Mouse (Mus musculus): Measurements from ENCODE around the gene Adck2.
A peak's percentile ranks its signal among the peaks of the same experiment; 100 is the strongest.

Gene Adck2

DNA sequence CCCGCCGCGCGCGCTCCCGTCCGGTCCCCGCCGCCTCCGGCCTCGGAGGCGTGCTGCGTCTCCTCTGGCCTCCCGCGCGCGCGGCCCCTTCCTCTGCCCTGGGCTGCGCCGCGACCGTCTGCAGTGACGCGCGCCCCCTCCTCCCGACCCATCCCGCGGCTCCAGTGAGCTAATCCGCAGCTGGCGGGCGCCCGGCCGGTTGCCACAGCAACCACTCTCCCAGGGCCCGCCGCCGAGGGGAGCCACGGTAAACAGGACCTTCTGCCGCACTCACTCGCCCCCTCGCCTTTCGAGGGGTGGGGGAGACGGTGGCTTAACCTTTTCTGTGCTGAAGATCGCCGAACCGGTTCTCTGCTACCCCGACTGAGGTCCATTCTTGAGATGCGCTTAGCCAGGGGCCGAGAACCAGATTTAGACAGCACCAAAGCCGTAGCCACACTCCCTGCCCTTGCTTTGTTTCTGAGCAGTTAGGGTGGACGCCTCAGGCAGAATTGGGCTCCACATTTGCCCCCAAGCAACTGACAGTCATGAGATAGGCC is 15.9 kb upstream of the Adck2 start, which contains the start of gene Dennd2a:
Gene Dennd2a, minus strand, starts transcription at position 145 of the 539 bp plus-strand sequence.
- no peak for DNase-seq (ENCODE audit: low read depth in 2 of 2, low spot score in 2 of 2)

DNA sequence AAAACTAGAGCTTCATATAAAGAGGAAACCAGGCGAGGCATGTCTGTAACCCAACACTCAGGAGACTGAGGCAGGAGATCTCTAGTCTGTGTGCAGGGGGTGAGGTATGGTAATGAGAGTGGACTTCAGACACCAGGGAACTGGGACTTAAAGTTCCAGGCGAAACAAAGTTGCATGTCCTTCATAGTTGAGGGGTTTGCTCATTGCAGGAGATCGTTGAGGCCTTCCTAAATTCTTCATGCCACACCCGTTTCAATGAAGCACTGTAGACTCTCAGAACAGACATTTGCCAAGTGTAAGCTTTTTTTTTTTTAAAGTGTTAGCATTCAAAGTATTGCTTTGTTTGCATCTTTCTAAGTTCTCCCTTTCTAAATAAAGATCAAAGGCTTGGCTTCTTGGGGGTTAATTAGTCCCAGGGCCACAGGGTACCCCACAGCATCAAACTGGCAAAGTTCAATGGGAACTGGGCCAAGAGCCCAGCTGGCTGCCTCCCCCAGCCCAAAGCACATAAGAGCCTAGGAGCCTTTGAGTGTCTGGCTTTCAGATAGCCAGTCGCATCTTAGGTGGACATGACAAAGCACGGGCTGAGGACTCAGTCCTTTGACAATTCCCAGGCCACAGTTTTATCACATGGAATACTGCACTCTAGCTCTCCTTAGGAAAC is 14.3 kb upstream of the Adck2 start:
- no peak for DNase-seq (ENCODE audit: low read depth in 2 of 2, low spot score in 2 of 2)

- peak; percentile 63 to 73 for DNase-seq (ENCODE audit: low read depth in 2 of 2, low spot score in 2 of 2)
Observed at GRCm38 (mm10) chr6:39562166-39563015, 11.3 kb upstream of the Adck2 start.

GRCm38 (mm10) chr6:39567528-39567927 is 6.1 kb upstream of the Adck2 start:
- peak in 1 of 2 experiments; percentile 29 for DNase-seq (ENCODE audit: low read depth in 2 of 2, low spot score in 2 of 2)

DNA sequence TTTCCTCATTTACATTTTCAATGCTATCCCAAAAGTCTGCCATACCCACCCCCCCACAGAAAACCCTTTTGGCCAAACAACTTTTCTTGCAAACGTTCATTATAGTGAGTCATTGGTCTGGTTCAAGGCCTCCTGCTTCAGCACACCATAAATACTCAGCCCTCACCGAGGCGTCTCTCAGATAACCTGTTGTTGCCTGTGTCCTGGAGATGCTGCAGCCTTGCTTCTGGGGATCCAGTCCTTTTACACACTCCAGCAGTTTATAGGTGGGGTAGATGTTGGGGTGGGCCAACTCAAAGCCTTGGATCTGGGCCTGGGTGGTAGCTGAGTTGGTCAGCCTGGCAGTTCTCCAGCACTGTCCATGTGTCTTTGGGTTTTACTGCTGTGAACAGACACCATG is 3.2 kb upstream of the Adck2 start:
- DNase-seq (ENCODE audit: low read depth in 2 of 2, low spot score in 2 of 2): no peak

DNA sequence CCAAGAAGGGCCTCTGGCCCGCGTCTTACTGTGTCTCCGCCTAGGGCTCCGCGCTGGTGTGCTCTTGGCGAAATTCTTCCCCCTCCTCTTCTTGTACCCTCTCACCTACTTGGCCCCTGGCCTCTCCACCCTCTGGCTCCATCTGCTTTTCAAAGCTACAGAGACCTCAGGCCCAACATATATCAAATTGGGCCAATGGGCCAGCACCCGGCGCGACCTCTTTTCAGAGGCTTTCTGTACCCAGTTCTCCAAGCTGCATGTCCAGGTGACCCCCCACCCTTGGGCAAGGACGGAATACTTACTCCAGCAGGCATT is 839 bp downstream of the Adck2 start:
- no peak for DNase-seq (ENCODE audit: low read depth in 2 of 2, low spot score in 2 of 2)

GRCm38 (mm10) chr6:39574951-39575350 is 1.3 kb downstream of the Adck2 start:
- DNase-seq (ENCODE audit: low read depth in 2 of 2, low spot score in 2 of 2): no peak

GRCm38 (mm10) chr6:39579552-39579951 is 5.9 kb downstream of the Adck2 start:
- no peak for DNase-seq (ENCODE audit: low read depth in 2 of 2, low spot score in 2 of 2)

- DNase-seq (ENCODE audit: low read depth in 2 of 2, low spot score in 2 of 2): no peak
Observed at GRCm38 (mm10) chr6:39580558-39580957, 6.9 kb downstream of the Adck2 start.

- DNase-seq (ENCODE audit: low read depth in 2 of 2, low spot score in 2 of 2): no peak
Observed at GRCm38 (mm10) chr6:39581087-39581784, 7.6 kb downstream of the Adck2 start.

DNA sequence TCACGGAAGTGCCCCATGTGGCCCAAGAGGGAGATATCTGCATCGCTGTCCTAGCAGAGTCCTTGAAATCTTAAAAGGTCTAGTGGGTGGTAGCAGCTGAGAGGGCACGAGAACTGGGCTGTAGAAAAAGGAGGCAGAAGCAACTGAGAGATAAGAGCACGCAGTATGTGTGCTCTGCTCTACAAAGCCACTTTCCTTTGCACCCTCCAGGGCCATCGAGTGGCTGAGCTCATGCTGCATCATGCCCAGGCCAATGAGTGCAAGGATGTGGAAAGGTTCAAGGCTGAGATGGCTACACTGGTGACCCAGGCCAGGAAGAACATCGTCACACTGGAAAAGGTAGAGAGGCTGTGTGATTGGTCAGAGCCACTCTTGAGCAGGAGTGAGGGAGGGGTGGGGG is 11.8 kb downstream of the Adck2 start, which contains the start of gene Gm42420:
Gene Gm42420, plus strand, starts transcription at position 237 of the 400 bp plus-strand sequence.
- DNase-seq (ENCODE audit: low read depth in 2 of 2, low spot score in 2 of 2): no peak

GRCm38 (mm10) chr6:39591481-39591880 is 17.8 kb downstream of the Adck2 start:
- no peak for DNase-seq (ENCODE audit: low read depth in 2 of 2, low spot score in 2 of 2)

GRCm38 (mm10) chr6:39592401-39593214 is 18.9 kb downstream of the Adck2 start, which contains the start of gene Ndufb2:
Gene Ndufb2, plus strand, starts transcription at chr6:39592574.
- peak; percentile 80 to 89 for DNase-seq (ENCODE audit: low read depth in 2 of 2, low spot score in 2 of 2)

DNA sequence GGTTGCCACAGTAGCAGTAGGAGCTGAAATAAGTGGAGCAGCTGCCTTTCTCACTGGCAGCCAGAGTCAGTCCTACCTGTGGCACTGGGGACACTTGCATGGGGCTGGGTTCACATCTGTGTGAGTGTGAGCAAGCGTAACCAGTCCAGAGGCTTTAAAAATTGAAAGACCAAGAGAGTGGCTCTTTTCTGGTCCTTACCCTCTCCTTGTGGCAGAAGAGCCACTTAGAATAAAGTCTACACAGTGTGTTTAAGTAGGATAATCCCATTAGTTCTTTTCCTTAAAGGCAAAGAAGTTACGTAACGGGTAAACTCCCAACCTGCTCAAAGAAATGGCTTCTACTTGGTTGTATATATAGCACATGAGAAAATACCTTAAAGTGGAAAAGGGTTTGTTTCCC is 27.2 kb downstream of the Adck2 start:
- no peak for DNase-seq (ENCODE audit: low read depth in 2 of 2, low spot score in 2 of 2)

DNA sequence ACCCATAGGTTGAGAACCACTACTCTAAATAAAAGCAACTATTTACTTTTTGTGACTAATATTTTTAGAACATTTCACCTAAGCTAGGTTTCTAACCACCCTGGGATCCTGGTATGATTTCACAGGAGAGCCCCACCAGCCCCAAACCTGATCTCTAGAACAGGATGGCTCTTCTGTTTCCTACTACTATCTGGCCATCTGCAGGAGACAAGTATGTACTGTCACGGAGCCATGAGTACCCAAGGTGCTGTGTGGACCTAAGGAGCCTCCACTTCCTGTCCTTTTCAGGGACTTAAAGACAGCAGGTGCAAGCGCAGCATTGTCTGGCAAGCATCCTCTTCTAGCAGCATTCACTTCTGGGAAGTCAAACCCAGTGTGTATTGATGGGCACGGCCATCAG is 28.2 kb downstream of the Adck2 start:
- no peak for DNase-seq (ENCODE audit: low read depth in 2 of 2, low spot score in 2 of 2)

GRCm38 (mm10) chr6:39604565-39604964 is 30.9 kb downstream of the Adck2 start:
- no peak for DNase-seq (ENCODE audit: low read depth in 2 of 2, low spot score in 2 of 2)

GRCm38 (mm10) chr6:39606056-39606455 is 32.4 kb downstream of the Adck2 start:
- DNase-seq (ENCODE audit: low read depth in 2 of 2, low spot score in 2 of 2): no peak

- peak in 1 of 2 experiments; percentile 12 for DNase-seq (ENCODE audit: low read depth in 2 of 2, low spot score in 2 of 2)
Observed at GRCm38 (mm10) chr6:39606862-39607261, 33.2 kb downstream of the Adck2 start.

DNA sequence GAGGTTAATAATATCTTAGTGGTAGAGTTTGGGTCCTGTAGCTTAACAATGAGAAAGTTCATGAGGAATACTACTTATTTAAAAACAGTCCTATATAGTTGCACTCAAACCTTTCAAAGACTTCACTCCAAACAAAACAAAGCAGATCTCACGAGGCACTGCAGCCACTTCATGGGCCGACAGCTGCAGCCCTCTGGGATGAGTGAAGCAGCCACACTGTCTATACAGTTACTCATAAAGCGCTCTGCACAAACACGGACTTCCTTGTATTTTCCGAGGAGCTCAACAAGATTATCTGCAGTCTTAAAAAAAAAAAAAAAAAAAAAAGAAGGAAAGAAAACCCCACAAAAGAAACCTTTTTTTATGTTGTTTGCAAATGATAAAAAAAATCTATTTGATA is 33.7 kb downstream of the Adck2 start:
- no peak for DNase-seq (ENCODE audit: low read depth in 2 of 2, low spot score in 2 of 2)

DNA sequence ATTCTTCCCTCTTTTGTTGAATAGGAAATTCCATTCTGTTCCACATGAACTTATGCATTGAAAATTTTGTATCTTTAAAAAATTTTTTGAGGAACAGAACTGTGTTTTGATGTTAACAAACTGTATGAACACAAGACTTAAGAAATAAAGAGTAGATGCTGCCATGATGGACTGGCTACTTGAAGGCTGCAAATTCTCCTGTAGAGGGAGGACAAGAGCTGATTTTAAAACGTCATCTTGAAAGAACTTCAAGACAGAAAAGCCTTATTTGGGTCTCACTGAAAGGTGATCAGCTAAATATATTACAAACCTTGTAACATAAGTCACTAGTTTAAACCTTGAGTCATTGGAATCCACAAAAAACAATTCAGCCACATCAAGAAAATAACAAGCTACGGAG is 36.5 kb downstream of the Adck2 start:
- no peak for DNase-seq (ENCODE audit: low read depth in 2 of 2, low spot score in 2 of 2)

DNA sequence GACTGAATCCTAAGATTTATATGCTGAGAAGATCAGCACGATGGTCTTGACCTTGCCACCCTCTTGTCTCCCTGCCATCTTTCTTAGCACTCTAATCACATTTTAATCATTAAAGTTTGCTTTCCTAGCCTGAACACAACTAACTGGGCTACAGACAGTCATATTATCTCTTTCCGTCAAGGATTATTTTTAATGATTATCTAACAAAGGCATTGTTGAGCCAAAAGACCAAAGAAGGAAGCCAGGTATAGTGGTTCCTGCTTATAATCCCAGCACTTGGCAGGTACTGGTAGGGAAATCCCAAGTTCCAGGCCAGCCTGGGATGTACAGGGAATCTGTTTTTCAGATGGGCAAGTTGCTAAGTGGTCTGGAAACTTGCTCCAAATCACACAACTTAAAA is 37.6 kb downstream of the Adck2 start:
- DNase-seq (ENCODE audit: low read depth in 2 of 2, low spot score in 2 of 2): no peak
